Mouse (Mus musculus) gastrocnemius, adult 8-10 months (tissue): ENCODE measurements around the gene Tgm5. TPM values are rescaled to one million over a fixed set of nuclear protein-coding genes. Genes with fewer than 3 reads are reported as not detected.
"Not testable (repeated sequence)": the region's sequence is repeated elsewhere in the genome, so short reads cannot be mapped to it uniquely, and the experiment has no call there.

Experiments
- DNase-seq, 2 experiments: peaks; one replicate each; pipeline ENCODE4 v3.0.0; 2022; ENCODE audit warnings: low spot score in 2 of 2
- total RNA-seq, 4 experiments: library from RNA; stranded (reverse); gene quantifications; 2 replicates each; pipeline ENCODE4 v1.2.4; 2022

The Tgm5 gene
- total RNA-seq, 4 experiments from 2014 or later: 0.20 to 0.43 (median 0.34) TPM

DNA sequence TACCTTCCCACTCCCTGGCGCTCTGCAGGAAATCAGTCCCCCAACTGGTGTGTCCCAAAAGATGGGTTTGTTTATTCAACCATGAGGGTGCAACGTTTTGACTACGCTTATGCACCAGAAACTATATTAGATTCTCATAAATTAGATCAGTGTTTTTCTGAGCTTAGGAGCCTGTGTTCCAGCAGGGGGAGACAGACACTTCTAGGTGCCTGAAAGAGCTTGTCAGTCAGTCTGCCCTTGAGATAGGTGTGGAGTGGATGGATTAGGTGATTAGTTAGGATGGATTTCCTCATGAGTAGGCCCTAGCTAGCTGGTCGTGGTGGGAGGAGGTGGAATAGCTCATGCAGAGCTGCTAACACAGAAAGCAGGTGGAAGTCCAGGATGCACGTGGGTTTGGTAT, 44.5 kb downstream of the Tgm5 start:
- DNase-seq: no peak

GRCm38 (mm10) chr2:121039382-121039781, 46.3 kb downstream of the Tgm5 start:
- no peak for DNase-seq

DNA sequence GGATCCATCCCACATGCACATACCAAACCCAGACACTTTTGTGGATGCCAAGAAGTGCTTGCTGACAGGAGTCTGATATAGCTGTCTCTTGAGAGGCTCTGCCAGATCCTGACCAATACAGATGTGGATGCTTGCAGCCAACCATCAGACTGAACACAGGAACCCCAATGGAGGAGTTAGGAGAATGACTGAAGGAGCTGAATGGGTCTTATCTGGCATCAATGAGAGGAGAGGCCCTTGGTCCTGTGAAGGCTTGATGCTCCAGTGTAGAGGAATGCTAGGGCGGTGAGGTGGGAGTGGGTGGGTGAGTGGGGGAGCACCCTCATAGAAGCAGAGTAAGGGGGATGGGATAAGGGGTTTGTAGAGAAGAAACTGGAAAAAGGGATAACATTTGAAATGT, 46.8 kb downstream of the Tgm5 start:
- DNase-seq: not testable (repeated sequence)

- no peak for DNase-seq
These were observed 48.8 kb downstream of the Tgm5 start, which contains the start of gene Epb42 for GRCm38 (mm10) chr2:121036733-121037341. TSS of gene Epb42 (minus strand) at chr2:121037072.

DNA sequence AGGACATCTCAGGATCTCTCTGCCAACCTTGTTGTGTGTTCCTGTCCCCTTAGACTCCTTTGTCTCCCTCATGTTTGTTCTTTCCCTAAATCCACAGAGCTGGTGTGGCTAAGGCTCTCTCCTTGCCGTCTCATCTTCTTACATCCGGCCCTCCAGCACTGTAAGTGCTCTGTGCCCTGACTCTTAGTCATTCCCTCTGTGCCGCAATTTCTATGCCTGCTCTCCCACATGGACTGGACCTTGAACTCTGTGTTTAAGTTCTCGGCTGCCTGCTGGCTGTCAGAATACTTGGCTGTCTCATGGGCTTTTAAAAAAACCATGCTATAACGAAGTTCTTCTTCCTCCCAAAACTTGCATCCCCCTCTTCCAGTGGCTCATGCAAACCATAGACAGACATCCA, 62.7 kb downstream of the Tgm5 start:
- DNase-seq: no peak

DNA sequence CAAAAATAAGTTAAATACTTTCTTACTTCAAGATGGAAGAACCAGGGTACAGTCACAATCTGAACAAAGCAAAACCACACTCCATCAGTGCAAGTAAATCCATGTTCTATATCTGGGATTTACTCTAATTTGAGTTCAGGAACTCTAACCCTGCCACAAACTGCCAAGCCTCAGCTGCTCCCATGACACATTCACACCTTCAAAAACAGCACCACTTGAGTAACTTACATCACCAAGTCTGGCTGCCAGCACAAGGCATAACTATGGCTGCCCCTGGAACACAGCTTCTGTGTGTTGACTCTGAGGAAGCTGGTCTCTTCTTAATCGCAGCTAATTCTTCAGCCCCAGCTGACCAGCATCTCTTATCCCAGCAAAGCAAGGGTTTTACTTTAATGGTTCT, 68.5 kb downstream of the Tgm5 start:
- peak in 1 of 2 experiments; percentile 11 for DNase-seq

DNA sequence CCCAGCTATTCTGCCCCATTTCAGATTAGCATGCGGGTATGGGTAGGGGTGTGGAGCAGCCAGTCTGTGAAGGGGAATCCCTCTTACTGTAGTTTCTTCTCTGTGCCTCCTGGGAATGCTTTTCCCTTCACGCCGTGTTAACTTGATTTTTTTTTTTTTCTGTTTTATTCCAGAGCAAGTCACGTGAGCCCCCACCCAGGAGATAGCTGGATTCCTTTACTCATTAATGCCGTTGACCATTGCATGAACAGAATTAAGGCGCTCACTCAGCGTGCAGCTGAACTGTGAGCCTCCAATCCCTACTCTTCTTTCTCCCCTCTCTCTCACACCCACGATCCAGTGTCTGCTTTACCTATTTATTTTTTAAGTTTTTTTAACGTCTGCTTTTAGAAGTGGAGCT, 69.4 kb downstream of the Tgm5 start:
- no peak for DNase-seq

GRCm38 (mm10) chr2:121015507-121015906, 70.1 kb downstream of the Tgm5 start:
- no peak for DNase-seq

DNA sequence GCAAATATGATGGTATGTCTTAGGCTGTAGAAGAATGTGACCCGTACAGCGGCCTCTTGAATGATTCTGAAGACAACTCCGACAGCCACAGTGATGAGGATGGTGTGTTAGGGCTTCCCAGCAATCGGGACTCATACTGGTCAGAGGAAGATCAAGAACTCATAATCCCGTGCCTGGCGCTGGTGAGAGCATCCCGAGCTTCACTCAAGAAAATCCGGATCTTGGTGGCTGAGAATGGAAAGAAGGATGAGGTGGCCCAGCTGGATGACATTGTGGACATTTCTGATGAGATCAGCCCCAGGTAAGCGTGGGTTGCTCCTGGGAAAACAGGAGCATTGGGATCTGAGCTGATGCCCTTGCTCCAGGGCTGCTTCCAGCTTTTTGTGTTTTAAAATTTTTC, 73.0 kb downstream of the Tgm5 start:
- no peak for DNase-seq

GRCm38 (mm10) chr2:121009071-121009677, 76.5 kb downstream of the Tgm5 start:
- no peak for DNase-seq

GRCm38 (mm10) chr2:121008664-121009007, 77.0 kb downstream of the Tgm5 start:
- DNase-seq: no peak

- DNase-seq: peak; percentile 82 to 90
These were observed 77.5 kb downstream of the Tgm5 start, which contains the start of gene Ccndbp1 for GRCm38 (mm10) chr2:121007925-121008663. TSS of gene Ccndbp1 (plus strand) at chr2:121008403.

DNA sequence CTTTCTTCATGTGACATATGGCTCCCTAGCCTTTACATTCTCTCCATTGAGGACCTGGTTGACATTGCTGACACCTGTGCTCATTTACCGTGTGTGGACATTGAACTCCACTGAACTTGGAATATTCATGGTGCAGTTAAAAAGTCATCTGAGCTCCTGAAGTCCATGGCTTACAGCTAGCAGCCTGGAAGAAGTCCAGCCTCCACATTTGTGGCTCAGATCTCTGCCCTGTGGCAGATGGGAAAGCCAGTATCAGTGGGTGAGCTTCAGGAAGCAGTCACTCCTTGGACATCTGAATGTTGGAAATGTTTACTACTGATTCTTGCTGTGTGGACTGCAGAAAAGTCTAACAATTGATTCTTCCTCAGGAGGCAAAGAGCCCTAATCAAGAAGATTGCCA, 78.7 kb downstream of the Tgm5 start:
- no peak for DNase-seq

DNA sequence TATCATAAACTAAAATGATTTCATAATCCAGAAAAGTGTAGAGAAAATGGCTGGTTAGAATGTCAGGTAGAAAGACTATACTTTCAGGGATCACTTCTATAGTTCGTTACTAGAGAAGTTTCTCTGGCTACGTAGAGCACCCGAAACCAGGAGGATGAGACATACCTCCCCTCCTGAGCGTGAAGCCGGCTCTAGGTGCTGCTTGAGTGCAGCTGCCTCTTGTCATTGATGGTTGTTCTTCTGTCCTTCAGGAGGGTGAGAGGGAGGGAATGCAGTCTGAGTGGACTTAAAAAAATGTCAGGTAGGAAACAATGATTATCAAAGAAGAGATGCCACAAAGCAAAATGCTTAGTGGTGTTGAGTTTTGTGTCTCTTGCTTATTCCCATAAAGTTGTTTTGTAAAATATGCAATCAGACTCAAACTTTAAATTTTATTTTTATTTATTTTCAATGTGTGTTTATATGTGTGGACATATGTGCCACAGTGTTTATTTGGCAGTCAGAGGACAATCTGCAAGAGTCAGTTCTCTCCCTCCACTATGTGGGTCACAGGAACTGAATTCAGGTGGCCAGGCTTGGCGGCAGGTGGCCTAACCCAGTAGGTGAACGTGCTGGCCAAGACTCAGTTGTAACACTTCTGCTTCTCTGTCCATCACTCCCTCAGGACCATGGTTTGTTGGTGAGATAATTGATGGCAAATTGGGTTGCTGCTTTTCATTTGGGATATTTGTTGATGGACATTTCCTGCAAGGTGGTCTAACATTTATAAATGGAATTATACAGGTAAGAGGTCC, 81.4 kb downstream of the Tgm5 start:
- DNase-seq: no peak

- no peak for DNase-seq
These were observed 82.1 kb downstream of the Tgm5 start for GRCm38 (mm10) chr2:121003586-121003985.

DNA sequence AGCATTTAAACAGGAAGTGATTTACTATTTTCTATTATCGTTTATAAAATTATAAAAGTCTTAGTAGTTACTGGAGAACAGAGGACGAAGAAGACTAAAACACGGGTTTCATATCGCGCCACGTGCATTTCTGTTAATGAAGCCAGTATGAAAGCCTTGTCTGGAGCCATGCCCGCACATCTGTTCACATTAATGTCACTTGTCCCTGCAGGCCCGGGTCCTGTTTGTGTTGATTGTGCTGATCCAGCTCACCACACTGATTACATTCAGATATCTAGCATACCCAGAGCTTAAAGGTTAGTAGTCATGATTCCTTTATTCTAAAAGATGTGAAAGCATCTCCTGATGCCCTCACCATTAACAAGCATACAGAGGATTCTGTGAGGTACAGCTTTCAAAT, 86.8 kb downstream of the Tgm5 start:
- no peak for DNase-seq

DNA sequence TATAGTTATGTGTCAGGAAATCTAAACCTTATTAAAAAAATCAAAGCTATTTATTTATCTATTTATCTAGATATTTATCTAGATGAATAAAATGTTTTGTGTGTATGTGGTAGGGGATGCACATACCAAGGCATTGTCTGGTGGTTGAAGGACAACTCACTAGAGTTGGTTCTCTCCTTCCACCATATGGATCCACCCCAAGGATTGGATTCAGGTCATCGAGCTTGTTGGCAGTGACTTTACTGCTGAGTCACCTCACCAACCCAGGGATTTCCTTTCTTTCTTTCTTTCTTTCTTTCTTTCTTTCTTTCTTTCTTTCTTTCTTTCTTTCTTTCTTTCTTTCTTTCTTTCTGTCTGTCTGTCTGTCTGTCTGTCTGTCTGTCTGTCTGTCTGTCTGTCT, 89.0 kb downstream of the Tgm5 start:
- not testable (repeated sequence) for DNase-seq

Other genes starting within 250 kb of the Tgm5 start
- 1 to 10 TPM; 2.7 to 5.2 (median 4.4) TPM for gene Cdan1, start 235.7 kb downstream of the Tgm5 start, total RNA-seq
- gene Ttbk2, start 235.2 kb downstream of the Tgm5 start, total RNA-seq: 10 to 100 TPM in 1 of 4 experiments, 1 to 10 TPM in 3; 7.5 to 11.3 (median 9.3) TPM
- gene Ubr1, start 115.1 kb downstream of the Tgm5 start, total RNA-seq: 10 to 100 TPM; 27.4 to 31.5 (median 29.6) TPM
- gene Tmem62, start 108.8 kb downstream of the Tgm5 start, total RNA-seq: 1 to 10 TPM; 2.9 to 4.0 (median 3.2) TPM
- 10 to 100 TPM; 26.9 to 41.5 (median 37.5) TPM for gene Ccndbp1, start 77.4 kb downstream of the Tgm5 start, total RNA-seq
- gene Epb42, start 48.8 kb downstream of the Tgm5 start, total RNA-seq: not detected
- gene Tgm7, start 24.0 kb upstream of the Tgm5 start, total RNA-seq: not detected
- 10 to 100 TPM; 13.4 to 18.9 (median 17.1) TPM for gene Adal, start 54.6 kb upstream of the Tgm5 start, total RNA-seq
- 1 to 10 TPM; 3.5 to 5.0 (median 4.0) TPM for gene Lcmt2, start 54.8 kb upstream of the Tgm5 start, total RNA-seq
- gene Tubgcp4, start 84.8 kb upstream of the Tgm5 start, total RNA-seq: 10 to 100 TPM; 10.2 to 16.5 (median 11.7) TPM
- gene Zscan29, start 85.3 kb upstream of the Tgm5 start, total RNA-seq: 1 to 10 TPM; 3.8 to 4.9 (median 4.5) TPM
- 10 to 100 TPM; 16.4 to 33.0 (median 23.5) TPM for gene Trp53bp1, start 185.6 kb upstream of the Tgm5 start, total RNA-seq
- 10 to 100 TPM in 3 of 4 experiments, 1 to 10 TPM in 1; 7.9 to 12.2 (median 10.8) TPM for gene Map1a, start 203.8 kb upstream of the Tgm5 start, total RNA-seq